Mouse (Mus musculus): ENCODE results near the gene Vangl1. TPM values are rescaled to one million over a fixed set of nuclear protein-coding genes. Genes with fewer than 3 reads are reported as not detected.

The Vangl1 gene
- polyA plus RNA-seq, 1 experiment from 2014 or later, result 22.9 TPM

GRCm38 (mm10) chr3:102146428-102146827 is 58.1 kb downstream of the Vangl1 start:
- Histone ChIP-seq H3K27me3 (ENCODE audit: control insufficient read depth, insufficient read depth, low read length) (no peaks in the 10 kb centered on the region), H3K9me3 (replicated peaks; ENCODE audit: control insufficient read depth, low read length) (no peaks in the 10 kb centered on the region), H3K4me1 (ENCODE audit: control insufficient read depth, insufficient read depth, low read length) (peaks cover 2% of the 10 kb centered on the region; the same call in 1 of the 2 replicates), H3K36me3 (ENCODE audit: control insufficient read depth, insufficient read depth) (peaks cover 23% of the 10 kb centered on the region), H3K9ac (ENCODE audit: low read length) (no peak overlapping the region), H3K4me2 (ENCODE audit: low read depth, low read length) (no peak overlapping the region), H3K4me3 (ENCODE audit: low read length) (no peak overlapping the region), H3K27ac (ENCODE audit: low read length) (no peak overlapping the region)
- ATAC-seq (replicated peaks; ENCODE audit: extremely low read depth, insufficient read depth, low FRiP score), result no peak
- WGBS, result 79% methylated on average over 6 of the region's 6 CpGs

- WGBS, result 70% methylated on average over 6 of the region's 6 CpGs
- peaks cover 2% of the 10 kb centered on the region; the same call in 1 of the 2 replicates for H3K4me1 ChIP-seq (ENCODE audit: control insufficient read depth, insufficient read depth, low read length)
- peaks cover 26% of the 10 kb centered on the region for H3K36me3 ChIP-seq (ENCODE audit: control insufficient read depth, insufficient read depth)
- no peaks in the 10 kb centered on the region for H3K9me3 ChIP-seq (replicated peaks; ENCODE audit: control insufficient read depth, low read length)
- no peak overlapping the region for H3K9ac ChIP-seq (ENCODE audit: low read length)
- no peak for ATAC-seq (replicated peaks; ENCODE audit: extremely low read depth, insufficient read depth, low FRiP score)
- no peak overlapping the region for H3K27ac ChIP-seq (ENCODE audit: low read length)
- no peak overlapping the region for H3K4me2 ChIP-seq (ENCODE audit: low read depth, low read length)
- no peaks in the 10 kb centered on the region for H3K27me3 ChIP-seq (ENCODE audit: control insufficient read depth, insufficient read depth, low read length)
- H3K4me3 ChIP-seq (ENCODE audit: low read length), result no peak overlapping the region
Observed at GRCm38 (mm10) chr3:102145645-102146386, 58.7 kb downstream of the Vangl1 start.

GRCm38 (mm10) chr3:102144401-102144800 is 60.1 kb downstream of the Vangl1 start:
- no peaks in the 10 kb centered on the region for H3K27me3 ChIP-seq (ENCODE audit: control insufficient read depth, insufficient read depth, low read length)
- 86% methylated on average over 4 of the region's 4 CpGs for WGBS
- no peak overlapping the region for H3K9ac ChIP-seq (ENCODE audit: low read length)
- no peaks in the 10 kb centered on the region for H3K9me3 ChIP-seq (replicated peaks; ENCODE audit: control insufficient read depth, low read length)
- ATAC-seq (replicated peaks; ENCODE audit: extremely low read depth, insufficient read depth, low FRiP score), result no peak
- no peak overlapping the region for H3K27ac ChIP-seq (ENCODE audit: low read length)
- peaks cover 30% of the 10 kb centered on the region for H3K36me3 ChIP-seq (ENCODE audit: control insufficient read depth, insufficient read depth)
- no peak overlapping the region for H3K4me2 ChIP-seq (ENCODE audit: low read depth, low read length)
- no peak overlapping the region for H3K4me3 ChIP-seq (ENCODE audit: low read length)
- H3K4me1 ChIP-seq (ENCODE audit: control insufficient read depth, insufficient read depth, low read length), result peaks cover 2% of the 10 kb centered on the region; the same call in 1 of the 2 replicates

- Histone ChIP-seq H3K4me2 (ENCODE audit: low read depth, low read length) (no peak overlapping the region), H3K27me3 (ENCODE audit: control insufficient read depth, insufficient read depth, low read length) (no peaks in the 10 kb centered on the region), H3K9me3 (replicated peaks; ENCODE audit: control insufficient read depth, low read length) (no peaks in the 10 kb centered on the region), H3K4me1 (ENCODE audit: control insufficient read depth, insufficient read depth, low read length) (peaks cover 2% of the 10 kb centered on the region; the same call in 1 of the 2 replicates), H3K4me3 (ENCODE audit: low read length) (no peak overlapping the region), H3K9ac (ENCODE audit: low read length) (no peak overlapping the region), H3K36me3 (ENCODE audit: control insufficient read depth, insufficient read depth) (peaks cover 31% of the 10 kb centered on the region), H3K27ac (ENCODE audit: low read length) (no peak overlapping the region)
- WGBS, result 36% methylated on average over 3 of the region's 3 CpGs
- ATAC-seq (replicated peaks; ENCODE audit: extremely low read depth, insufficient read depth, low FRiP score), result no peak
Observed at GRCm38 (mm10) chr3:102143536-102143935, 61.0 kb downstream of the Vangl1 start.

- Histone ChIP-seq H3K27me3 (ENCODE audit: control insufficient read depth, insufficient read depth, low read length) (no peaks in the 10 kb centered on the region), H3K9me3 (replicated peaks; ENCODE audit: control insufficient read depth, low read length) (no peaks in the 10 kb centered on the region), H3K9ac (ENCODE audit: low read length) (no peak overlapping the region), H3K4me3 (ENCODE audit: low read length) (no peak overlapping the region), H3K4me2 (ENCODE audit: low read depth, low read length) (no peak overlapping the region), H3K27ac (ENCODE audit: low read length) (no peak overlapping the region), H3K4me1 (ENCODE audit: control insufficient read depth, insufficient read depth, low read length) (peaks cover 2% of the 10 kb centered on the region; the same call in 1 of the 2 replicates), H3K36me3 (ENCODE audit: control insufficient read depth, insufficient read depth) (peaks cover 31% of the 10 kb centered on the region)
- ATAC-seq (replicated peaks; ENCODE audit: extremely low read depth, insufficient read depth, low FRiP score), result no peak
- WGBS, result 87% methylated on average over 4 of the region's 4 CpGs
Observed at GRCm38 (mm10) chr3:102142947-102143346, 61.5 kb downstream of the Vangl1 start.

GRCm38 (mm10) chr3:102141893-102142292 is 62.6 kb downstream of the Vangl1 start:
- no peak for ATAC-seq (replicated peaks; ENCODE audit: extremely low read depth, insufficient read depth, low FRiP score)
- WGBS, result 77% methylated on average over 6 of the region's 6 CpGs
- no peak overlapping the region for H3K27ac ChIP-seq (ENCODE audit: low read length)
- H3K9me3 ChIP-seq (replicated peaks; ENCODE audit: control insufficient read depth, low read length), result no peaks in the 10 kb centered on the region
- no peak overlapping the region for H3K4me3 ChIP-seq (ENCODE audit: low read length)
- H3K9ac ChIP-seq (ENCODE audit: low read length), result no peak overlapping the region
- no peak overlapping the region for H3K4me2 ChIP-seq (ENCODE audit: low read depth, low read length)
- peaks cover 34% of the 10 kb centered on the region for H3K36me3 ChIP-seq (ENCODE audit: control insufficient read depth, insufficient read depth)
- H3K27me3 ChIP-seq (ENCODE audit: control insufficient read depth, insufficient read depth, low read length), result no peaks in the 10 kb centered on the region
- peaks cover 2% of the 10 kb centered on the region; the same call in 1 of the 2 replicates for H3K4me1 ChIP-seq (ENCODE audit: control insufficient read depth, insufficient read depth, low read length)

GRCm38 (mm10) chr3:102141451-102141850 is 63.0 kb downstream of the Vangl1 start:
- no peak for ATAC-seq (replicated peaks; ENCODE audit: extremely low read depth, insufficient read depth, low FRiP score)
- 71% methylated on average over 2 of the region's 2 CpGs for WGBS
- H3K4me1 ChIP-seq (ENCODE audit: control insufficient read depth, insufficient read depth, low read length), result peaks cover 2% of the 10 kb centered on the region; the same call in 1 of the 2 replicates
- no peaks in the 10 kb centered on the region for H3K9me3 ChIP-seq (replicated peaks; ENCODE audit: control insufficient read depth, low read length)
- no peak overlapping the region for H3K27ac ChIP-seq (ENCODE audit: low read length)
- H3K27me3 ChIP-seq (ENCODE audit: control insufficient read depth, insufficient read depth, low read length), result no peaks in the 10 kb centered on the region
- peaks cover 32% of the 10 kb centered on the region for H3K36me3 ChIP-seq (ENCODE audit: control insufficient read depth, insufficient read depth)
- H3K9ac ChIP-seq (ENCODE audit: low read length), result no peak overlapping the region
- H3K4me3 ChIP-seq (ENCODE audit: low read length), result no peak overlapping the region
- H3K4me2 ChIP-seq (ENCODE audit: low read depth, low read length), result no peak overlapping the region

GRCm38 (mm10) chr3:102140606-102141005 is 63.9 kb downstream of the Vangl1 start:
- ATAC-seq (replicated peaks; ENCODE audit: extremely low read depth, insufficient read depth, low FRiP score), result no peak
- H3K27ac ChIP-seq (ENCODE audit: low read length), result no peak overlapping the region
- no peak overlapping the region for H3K4me2 ChIP-seq (ENCODE audit: low read depth, low read length)
- H3K9ac ChIP-seq (ENCODE audit: low read length), result no peak overlapping the region
- H3K36me3 ChIP-seq (ENCODE audit: control insufficient read depth, insufficient read depth), result peaks cover 29% of the 10 kb centered on the region
- WGBS, result 84% methylated on average over 6 of the region's 6 CpGs
- H3K4me3 ChIP-seq (ENCODE audit: low read length), result no peak overlapping the region
- H3K4me1 ChIP-seq (ENCODE audit: control insufficient read depth, insufficient read depth, low read length), result peaks cover 2% of the 10 kb centered on the region
- no peaks in the 10 kb centered on the region for H3K9me3 ChIP-seq (replicated peaks; ENCODE audit: control insufficient read depth, low read length)
- H3K27me3 ChIP-seq (ENCODE audit: control insufficient read depth, insufficient read depth, low read length), result no peaks in the 10 kb centered on the region

- no peak for ATAC-seq (replicated peaks; ENCODE audit: extremely low read depth, insufficient read depth, low FRiP score)
- H3K36me3 ChIP-seq (ENCODE audit: control insufficient read depth, insufficient read depth), result peaks cover 20% of the 10 kb centered on the region
- H3K4me2 ChIP-seq (ENCODE audit: low read depth, low read length), result no peak overlapping the region
- no peak overlapping the region for H3K4me3 ChIP-seq (ENCODE audit: low read length)
- H3K9ac ChIP-seq (ENCODE audit: low read length), result no peak overlapping the region
- 91% methylated on average over 6 of the region's 6 CpGs for WGBS
- peaks cover 6% of the 10 kb centered on the region for H3K4me1 ChIP-seq (ENCODE audit: control insufficient read depth, insufficient read depth, low read length)
- no peaks in the 10 kb centered on the region for H3K27me3 ChIP-seq (ENCODE audit: control insufficient read depth, insufficient read depth, low read length)
- no peaks in the 10 kb centered on the region for H3K9me3 ChIP-seq (replicated peaks; ENCODE audit: control insufficient read depth, low read length)
- no peak overlapping the region for H3K27ac ChIP-seq (ENCODE audit: low read length)
Observed at GRCm38 (mm10) chr3:102138899-102139298, 65.6 kb downstream of the Vangl1 start.
